Mouse (Mus musculus): ENCODE data around the gene Esrp2. TPM values are rescaled to one million over a fixed set of nuclear protein-coding genes. Genes with fewer than 3 reads are reported as not detected.

Esrp2 gene
- total RNA-seq (2023) = not detected

DNA sequence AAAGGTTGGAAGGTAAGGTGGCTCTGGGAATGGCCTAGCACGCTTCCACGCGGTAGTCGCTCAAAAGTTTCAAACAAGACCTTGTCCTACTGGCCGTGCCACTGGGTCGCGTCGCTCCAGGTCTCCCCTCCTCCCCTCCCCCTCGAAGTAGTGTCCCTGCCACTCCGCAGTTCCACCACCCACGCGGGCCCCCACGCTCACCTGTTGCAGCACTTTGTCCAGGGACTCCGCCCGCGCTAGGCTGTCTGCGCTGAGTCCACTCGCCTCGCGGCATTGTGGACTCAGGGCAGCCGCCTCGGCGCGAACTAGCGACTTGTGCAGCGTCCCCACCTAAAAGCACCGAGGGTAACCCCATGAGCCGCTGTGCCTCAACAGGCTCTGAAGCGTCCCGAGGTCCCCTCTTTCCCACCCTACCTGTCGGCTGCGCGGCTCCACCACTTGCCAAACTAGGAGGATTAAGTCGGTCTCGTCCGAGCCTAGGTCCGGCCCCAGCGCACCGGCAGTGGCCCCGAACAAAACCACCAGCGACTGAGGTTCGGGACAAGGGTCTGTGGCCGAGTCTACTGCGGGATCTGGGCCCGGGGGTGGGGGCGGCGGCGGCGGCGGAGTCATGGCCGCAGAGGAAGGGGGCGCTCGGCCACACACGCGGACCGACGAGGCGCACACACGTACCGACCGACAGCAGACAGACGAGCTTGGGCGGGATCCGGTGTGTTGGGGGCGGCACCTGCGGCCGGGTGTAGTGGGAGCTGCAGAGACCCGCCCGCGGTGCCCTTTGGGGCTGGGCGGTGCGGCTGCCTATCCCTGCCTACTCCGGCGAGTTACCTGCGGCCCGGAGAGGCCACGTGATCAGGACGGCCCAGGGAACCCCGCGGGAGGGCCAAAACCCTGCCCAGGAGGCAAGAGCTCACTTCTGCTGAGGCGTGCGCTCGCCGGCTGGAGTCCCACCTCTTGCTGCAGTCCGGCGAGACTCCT is at the start of gene Esrp2:
Gene Esrp2, minus strand, starts transcription at position 819 of the 975 bp plus-strand sequence.

DNA sequence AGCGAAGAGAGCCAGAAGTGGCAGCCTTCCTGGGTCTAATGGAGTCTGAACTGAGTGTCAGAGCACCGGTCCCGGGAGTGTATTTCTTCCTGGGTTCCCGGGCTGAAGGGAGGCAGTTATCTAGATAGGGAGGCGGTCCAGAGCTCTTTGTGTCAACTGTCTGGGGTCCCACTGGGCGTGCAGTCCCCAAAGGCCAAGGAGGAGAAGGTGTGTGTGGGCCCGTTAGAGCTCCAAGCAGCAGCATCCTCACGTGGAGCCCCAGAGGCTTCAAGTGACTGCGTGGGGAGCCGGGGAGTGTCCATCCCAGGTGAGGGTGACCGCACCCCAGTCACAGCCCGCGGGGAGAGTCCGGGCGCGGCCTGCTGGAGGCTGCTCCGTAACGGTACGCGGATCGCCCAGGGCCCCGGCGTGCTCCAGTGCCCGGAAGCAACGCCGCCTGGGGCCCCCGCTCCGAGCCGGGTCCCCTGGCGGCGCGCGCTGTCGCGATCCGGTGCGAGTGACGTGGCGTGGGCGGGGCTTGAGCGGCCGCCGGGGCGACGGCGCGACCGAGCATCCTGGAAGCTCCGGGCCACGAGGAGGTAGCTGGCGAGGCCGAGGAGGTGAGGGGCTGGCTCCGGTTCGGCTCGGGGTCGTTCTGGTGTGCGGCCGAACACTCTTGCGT is 31.7 kb upstream of the Esrp2 start, which contains the start of gene Slc7a6:
Gene Slc7a6, plus strand, starts transcription at position 502 of the 661 bp plus-strand sequence.

DNA sequence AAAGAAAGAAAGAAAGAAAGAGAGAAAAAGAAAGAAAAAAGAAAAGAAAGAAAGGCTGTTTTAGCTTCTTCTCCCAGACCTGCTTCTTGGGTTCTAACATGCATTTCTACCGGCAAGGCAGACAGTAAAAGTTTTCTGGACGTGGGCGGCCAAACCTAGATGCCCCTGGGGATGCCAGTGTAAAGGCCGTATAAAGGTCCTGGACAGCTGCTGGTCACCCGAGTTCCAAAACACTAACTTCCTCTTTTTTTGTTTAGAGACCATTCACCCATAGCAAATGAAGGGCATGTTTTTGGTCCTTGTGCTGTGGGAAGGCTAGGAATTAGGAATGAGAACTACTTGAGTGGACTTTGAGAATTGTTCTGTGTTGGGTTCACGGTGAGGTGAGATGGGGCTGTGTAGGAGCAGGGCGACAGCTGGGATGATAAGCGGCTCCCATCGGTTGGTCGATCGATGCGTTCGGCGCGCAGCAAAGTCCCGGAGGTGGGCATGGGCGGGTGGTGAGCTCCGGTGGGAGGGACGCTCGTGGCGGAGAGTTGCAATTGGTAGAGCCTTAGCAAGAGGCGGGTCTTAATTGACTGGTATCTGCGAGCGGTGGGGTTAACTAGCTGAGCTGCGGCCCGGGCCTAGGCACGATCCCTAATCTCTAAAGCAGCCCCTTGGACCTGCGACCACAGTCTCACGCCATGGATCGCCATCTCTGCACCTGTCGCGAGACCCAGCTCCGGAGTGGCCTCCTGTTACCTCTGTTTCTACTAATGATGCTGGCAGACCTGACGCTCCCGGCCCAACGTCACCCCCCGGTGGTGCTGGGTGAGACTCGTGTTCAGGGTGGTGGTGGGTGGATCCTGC is 13.3 kb upstream of the Esrp2 start, which contains the start of gene Pla2g15:
Gene Pla2g15, plus strand, starts transcription at position 599 of the 852 bp plus-strand sequence.

Other genes starting within 250 kb of the Esrp2 start
- under 1 TPM in 1 of 2 experiments, not detected in 1; 0.97 TPM for gene Nrn1l, start 243.4 kb downstream of the Esrp2 start, total RNA-seq (2023)
- gene Pskh1, start 236.5 kb downstream of the Esrp2 start, total RNA-seq (2023) = 10 to 100 TPM; 15.8 to 17.4 TPM
- 1 to 10 TPM; 1.8 to 2.1 TPM for gene Ctrl, start 203.1 kb downstream of the Esrp2 start, total RNA-seq (2023)
- gene Psmb10, start 198.5 kb downstream of the Esrp2 start, total RNA-seq (2023) = 100 to 1,000 TPM; 180 to 226 TPM
- gene Lcat, start 193.6 kb downstream of the Esrp2 start, total RNA-seq (2023) = under 1 TPM in 1 of 2 experiments, not detected in 1; 0.97 TPM
- 10 to 100 TPM; 21.6 to 23.2 TPM for gene Slc12a4, start 170.9 kb downstream of the Esrp2 start, total RNA-seq (2023)
- under 1 TPM; 0.82 to 0.84 TPM for gene Dpep3, start 157.5 kb downstream of the Esrp2 start, total RNA-seq (2023)
- 1 to 10 TPM; 7.7 to 7.8 TPM for gene Dus2, start 145.6 kb downstream of the Esrp2 start, total RNA-seq (2023)
- gene Dpep2nb, start 131.0 kb downstream of the Esrp2 start, total RNA-seq (2023) = not detected
- gene Ddx28, start 125.1 kb downstream of the Esrp2 start, total RNA-seq (2023) = 10 to 100 TPM; 13.4 to 18.6 TPM
- 10 to 100 TPM; 72.0 to 77.6 TPM for gene Nfatc3, start 78.1 kb downstream of the Esrp2 start, total RNA-seq (2023)
- gene Pla2g15, start 13.4 kb upstream of the Esrp2 start, total RNA-seq (2023) = 100 to 1,000 TPM; 102 to 105 TPM
- 10 to 100 TPM; 17.5 to 19.2 TPM for gene Slc7a6, start 31.9 kb upstream of the Esrp2 start, total RNA-seq (2023)
- 10 to 100 TPM; 36.8 to 42.2 TPM for gene Slc7a6os, start 74.0 kb upstream of the Esrp2 start, total RNA-seq (2023)
- gene Prmt7, start 74.0 kb upstream of the Esrp2 start, total RNA-seq (2023) = 10 to 100 TPM; 11.7 to 14.4 TPM
- under 1 TPM; 0.18 TPM for gene Smpd3, start 201.0 kb upstream of the Esrp2 start, total RNA-seq (2023)

Measured in monocyte, adult 59 days (primary cell).